Mouse (Mus musculus): Measurements from ENCODE around the gene Coq5. TPM values are rescaled to one million over a fixed set of nuclear protein-coding genes. Genes with fewer than 3 reads are reported as not detected.
A peak's percentile ranks its signal among the peaks of the same experiment; 100 is the strongest.

The Coq5 gene
- total RNA-seq, 2 experiments from 2014 or later = 35.5 to 78.6 TPM

GRCm38 (mm10) chr5:115266340-115266739 lies 13.1 kb upstream of the Coq5 start:
- ATAC-seq (replicated peaks; ENCODE audit: low FRiP score, low TSS enrichment, poor library complexity, severe bottlenecking) = peak; percentile 63

DNA sequence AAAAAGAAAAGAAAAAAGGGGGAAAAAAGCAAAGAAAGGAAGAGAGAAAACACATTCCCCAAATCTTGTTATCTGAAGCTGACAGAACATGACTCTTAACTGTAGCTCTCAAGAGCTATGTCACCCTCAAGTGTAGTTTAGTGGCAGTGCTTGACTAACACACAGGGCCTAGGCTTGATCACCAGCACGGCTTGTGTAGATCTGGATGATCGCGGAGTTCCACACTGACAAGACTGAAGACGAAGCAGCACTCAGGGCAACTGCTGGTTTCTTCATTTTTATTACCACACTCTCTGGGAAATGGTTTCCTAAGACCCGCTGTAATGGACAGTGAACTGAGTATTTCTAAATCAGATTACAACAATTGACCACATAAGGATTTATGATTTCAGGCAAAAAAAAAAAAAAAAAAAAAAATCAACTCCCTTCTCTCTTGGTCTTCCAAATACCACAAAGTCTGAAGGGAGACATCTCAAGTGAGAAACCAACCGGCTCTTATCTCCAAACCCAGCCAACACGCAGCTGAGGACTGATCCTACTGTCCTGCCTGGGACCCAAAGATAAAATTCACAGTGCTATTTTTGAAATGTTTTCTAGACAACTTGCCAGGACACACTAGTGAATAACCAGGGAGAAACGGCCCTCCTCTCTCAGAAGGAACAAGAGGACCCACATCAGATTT lies 12.5 kb upstream of the Coq5 start:
- ATAC-seq (replicated peaks; ENCODE audit: low FRiP score, low TSS enrichment, poor library complexity, severe bottlenecking) = peak; percentile 87

- no peak for ATAC-seq (replicated peaks; ENCODE audit: low FRiP score, low TSS enrichment, poor library complexity, severe bottlenecking)
Observed at GRCm38 (mm10) chr5:115267469-115268045, 11.9 kb upstream of the Coq5 start.

DNA sequence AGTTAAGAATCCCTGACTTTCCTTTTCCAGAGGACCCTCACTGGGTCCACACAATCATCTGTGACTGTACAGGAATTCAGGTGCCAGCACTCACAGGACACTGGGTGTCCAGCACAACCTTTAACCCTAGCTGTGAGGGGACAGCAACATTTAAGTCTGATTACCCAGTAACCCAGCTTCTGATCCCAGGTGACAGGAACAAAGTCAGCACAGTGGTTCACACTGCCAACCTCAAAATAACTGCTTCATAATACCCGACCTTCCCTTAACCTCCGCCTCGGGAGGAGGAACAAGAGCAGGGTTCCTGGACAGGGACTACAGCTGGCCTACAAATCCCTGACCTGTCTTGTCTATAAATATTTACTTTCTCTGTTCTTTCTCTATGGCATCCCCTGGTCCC lies 11.2 kb upstream of the Coq5 start:
- ATAC-seq (replicated peaks; ENCODE audit: low FRiP score, low TSS enrichment, poor library complexity, severe bottlenecking) = no peak

GRCm38 (mm10) chr5:115269969-115270368 lies 9.5 kb upstream of the Coq5 start:
- ATAC-seq (replicated peaks; ENCODE audit: low FRiP score, low TSS enrichment, poor library complexity, severe bottlenecking) = no peak

GRCm38 (mm10) chr5:115271931-115272811 lies 7.3 kb upstream of the Coq5 start:
- ATAC-seq (replicated peaks; ENCODE audit: low FRiP score, low TSS enrichment, poor library complexity, severe bottlenecking) = peak; percentile 17; the same call in 1 of the 2 replicates

DNA sequence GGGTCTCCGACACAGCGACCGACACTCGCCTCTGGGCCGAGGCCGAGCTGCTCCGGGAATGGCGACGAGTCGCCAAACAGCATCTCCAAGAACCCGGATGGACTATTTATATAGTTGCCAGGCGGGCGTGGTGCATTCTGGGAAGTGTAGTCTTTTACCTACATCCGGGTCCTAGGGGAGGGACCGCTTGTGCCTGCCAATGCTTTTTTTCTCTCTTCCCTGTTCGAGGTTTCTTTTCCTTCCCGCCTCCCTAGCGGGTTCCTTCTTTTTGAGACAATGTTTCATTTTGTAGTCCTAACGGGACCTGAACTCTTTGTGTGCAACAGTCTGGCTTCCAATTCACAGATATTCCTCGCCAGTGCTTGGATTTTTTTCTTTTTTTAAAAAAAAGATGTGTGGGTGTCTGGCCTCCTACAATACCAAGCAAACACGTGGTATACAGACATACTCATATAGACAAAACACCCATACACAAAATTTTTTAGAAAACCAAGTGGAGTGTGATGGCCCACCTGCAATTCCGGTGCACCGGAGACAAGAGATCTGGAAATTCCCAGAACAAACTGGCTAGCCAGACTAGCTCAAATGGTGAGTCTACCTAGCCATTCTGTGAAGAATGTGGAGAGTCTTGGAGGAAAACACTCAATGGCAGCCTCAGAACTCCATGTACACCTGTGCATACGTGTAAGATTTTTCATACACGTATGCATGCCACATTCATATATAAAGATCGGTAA lies 6.5 kb upstream of the Coq5 start, which contains the start of gene Rnf10:
TSS of gene Rnf10 (minus strand) at position 87 of the 737 bp plus-strand sequence.
- ATAC-seq (replicated peaks; ENCODE audit: low FRiP score, low TSS enrichment, poor library complexity, severe bottlenecking) = peak; percentile 92

- no peak for ATAC-seq (replicated peaks; ENCODE audit: low FRiP score, low TSS enrichment, poor library complexity, severe bottlenecking)
Observed at GRCm38 (mm10) chr5:115273549-115274135, 5.8 kb upstream of the Coq5 start.

GRCm38 (mm10) chr5:115274353-115274752 lies 5.1 kb upstream of the Coq5 start:
- no peak for ATAC-seq (replicated peaks; ENCODE audit: low FRiP score, low TSS enrichment, poor library complexity, severe bottlenecking)

- no peak for ATAC-seq (replicated peaks; ENCODE audit: low FRiP score, low TSS enrichment, poor library complexity, severe bottlenecking)
Observed at GRCm38 (mm10) chr5:115274771-115275170, 4.7 kb upstream of the Coq5 start.

DNA sequence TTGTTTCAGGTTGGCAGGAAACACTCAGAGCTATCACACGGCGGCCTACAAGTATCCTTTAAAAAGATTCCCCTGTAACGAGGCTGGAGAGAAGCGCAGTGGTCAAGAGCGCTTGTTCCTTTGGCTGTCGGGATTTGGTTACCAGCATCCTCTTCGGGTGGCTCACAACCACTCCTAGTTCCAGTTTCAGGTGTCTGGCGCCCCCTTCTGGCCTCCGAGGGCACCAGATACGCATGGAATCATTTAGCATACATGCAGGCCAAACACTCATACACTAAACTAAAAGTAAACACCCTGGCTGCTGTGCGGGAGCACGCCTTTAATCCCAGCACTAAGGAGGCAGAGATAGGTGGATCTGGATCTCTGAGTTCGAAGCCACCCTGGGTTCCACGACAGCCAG lies 3.5 kb upstream of the Coq5 start:
- no peak for ATAC-seq (replicated peaks; ENCODE audit: low FRiP score, low TSS enrichment, poor library complexity, severe bottlenecking)

DNA sequence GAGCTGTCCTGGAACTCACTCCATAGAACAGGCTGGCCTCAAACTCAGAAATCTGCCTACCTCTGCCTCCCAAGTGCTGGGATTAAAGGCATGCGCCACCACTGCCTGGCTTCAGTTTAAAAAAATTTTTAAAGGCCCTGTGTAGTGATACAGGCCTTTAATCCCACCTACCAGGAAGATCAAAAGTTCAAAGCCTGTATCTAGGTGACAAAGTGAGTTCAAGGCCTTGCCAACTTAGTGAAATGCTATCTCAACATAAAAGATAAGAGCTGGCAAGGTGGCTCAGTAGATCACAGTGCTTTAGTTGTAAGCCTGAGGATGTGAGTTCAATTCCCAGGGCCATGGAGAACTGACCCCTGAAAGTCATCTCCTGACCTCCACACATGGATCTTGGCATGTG lies 1.4 kb upstream of the Coq5 start:
- no peak for ATAC-seq (replicated peaks; ENCODE audit: low FRiP score, low TSS enrichment, poor library complexity, severe bottlenecking)

DNA sequence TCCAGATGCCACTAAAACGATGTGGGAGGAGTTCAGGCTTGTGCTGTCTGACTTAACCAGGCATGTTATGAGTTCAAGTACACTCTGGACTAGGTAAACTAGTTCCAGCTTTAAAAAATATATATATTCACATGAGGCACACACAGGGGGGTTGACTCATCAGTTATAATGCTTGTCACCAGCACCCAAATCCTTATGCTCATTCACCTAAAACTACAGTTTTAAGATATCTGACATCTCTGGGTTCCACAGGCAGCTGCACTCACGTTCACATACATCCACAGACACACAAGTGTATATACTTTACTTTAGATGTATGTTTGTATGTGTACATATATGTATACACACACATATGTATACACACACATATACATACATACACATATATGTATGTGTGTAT lies 681 bp upstream of the Coq5 start:
- no peak for ATAC-seq (replicated peaks; ENCODE audit: low FRiP score, low TSS enrichment, poor library complexity, severe bottlenecking)

DNA sequence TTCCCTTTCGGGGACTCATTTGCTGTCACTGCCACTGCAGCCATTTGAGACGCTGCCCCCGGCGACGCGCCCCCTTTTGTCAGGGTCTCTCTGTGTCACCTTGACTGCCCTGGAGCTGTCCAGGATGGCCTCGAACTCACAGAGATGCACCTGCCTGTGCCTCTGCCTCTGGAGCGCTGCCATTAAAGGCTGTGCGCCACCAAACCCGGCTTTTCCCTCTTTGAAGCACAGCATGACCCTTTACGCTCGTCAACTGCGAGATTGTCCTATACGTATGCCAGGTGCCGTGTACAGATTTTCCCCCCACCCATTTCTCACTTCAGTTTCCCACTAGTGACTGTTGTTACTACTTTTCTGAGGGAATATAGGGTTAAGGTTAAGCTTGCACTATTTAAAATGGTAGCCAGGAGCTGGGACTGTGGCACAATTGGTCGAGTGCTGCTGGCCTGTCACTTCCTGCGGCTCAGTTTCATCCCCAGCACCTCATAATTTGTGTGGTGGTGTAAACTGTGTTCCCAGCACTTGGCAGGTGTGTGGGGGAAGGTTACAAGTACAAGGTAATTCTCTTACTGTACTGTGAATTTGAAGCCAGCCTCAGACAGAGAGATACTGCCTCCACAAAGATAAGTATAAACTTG lies 703 bp downstream of the Coq5 start:
- 0 out of 2 replicates have a peak, but pooled peaks have one; percentile 20 for ATAC-seq (replicated peaks; ENCODE audit: low FRiP score, low TSS enrichment, poor library complexity, severe bottlenecking)

GRCm38 (mm10) chr5:115284735-115285134 lies 5.3 kb downstream of the Coq5 start:
- ATAC-seq (replicated peaks; ENCODE audit: low FRiP score, low TSS enrichment, poor library complexity, severe bottlenecking) = 0 out of 2 replicates have a peak, but pooled peaks have one; percentile 50

GRCm38 (mm10) chr5:115294173-115294572 lies 14.7 kb downstream of the Coq5 start:
- ATAC-seq (replicated peaks; ENCODE audit: low FRiP score, low TSS enrichment, poor library complexity, severe bottlenecking) = peak; percentile 50; the same call in 1 of the 2 replicates

DNA sequence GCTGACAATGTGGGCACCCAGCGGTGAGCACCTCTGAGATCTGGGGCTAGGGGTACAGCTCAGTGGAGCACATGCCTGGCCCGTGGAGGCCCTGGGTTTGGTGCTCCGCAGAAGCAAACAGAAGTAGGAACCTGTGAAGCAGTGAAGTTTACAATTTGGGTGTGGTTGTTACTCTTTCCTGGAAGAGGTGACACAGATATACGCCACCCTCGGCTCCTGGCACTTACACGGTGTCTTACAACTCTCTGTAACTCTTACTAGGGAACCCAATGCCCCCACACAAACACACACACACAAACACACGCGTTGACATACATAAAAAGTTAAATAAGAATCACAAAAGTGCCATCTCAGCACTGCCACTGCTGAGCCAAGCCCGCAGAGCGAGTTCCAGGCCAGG lies 16.9 kb downstream of the Coq5 start:
- ATAC-seq (replicated peaks; ENCODE audit: low FRiP score, low TSS enrichment, poor library complexity, severe bottlenecking) = no peak

- ATAC-seq (replicated peaks; ENCODE audit: low FRiP score, low TSS enrichment, poor library complexity, severe bottlenecking) = no peak
Observed at GRCm38 (mm10) chr5:115300035-115300744, 20.7 kb downstream of the Coq5 start.

Data from megakaryocyte-erythroid progenitor cell, adult 5-6 weeks (primary cell).